Mouse (Mus musculus) limb, embryonic 14.5 days (tissue): ENCODE data around the gene Bcl2l12. TPM values are rescaled to one million over a fixed set of nuclear protein-coding genes. Genes with fewer than 3 reads are reported as not detected.

Experiments used
- ATAC-seq: fragments of 200-750 bp; cut with Nextera tagmentation; 2 replicates; pipeline ENCODE4 v1.8.0; 2017; ENCODE audit warnings: low read depth, moderate number of reproducible peaks, moderate TSS enrichment; ENCODE audit not compliant: low FRiP score
- DNase-seq: peaks from one replicate; pipeline ENCODE4 v3.0.0-alpha.2; 2015; ENCODE audit warnings: low spot score
- H3K27ac ChIP-seq: fragments of 300-500 bp; sonication (generic); replicated peaks from 2 replicates; pipeline ENCODE4 v1.5.1; 2014; ENCODE audit warnings: low read depth, mild to moderate bottlenecking, low read length, moderate library complexity, mixed read lengths
- H3K27me3 ChIP-seq: fragments of 300-500 bp; sonication (generic); 2 replicates; pipeline ENCODE4 v1.6.1; 2014; ENCODE audit warnings: low read length, mixed read lengths; ENCODE audit not compliant: control insufficient read depth, insufficient read depth
- H3K36me3 ChIP-seq: fragments of 300-500 bp; sonication (generic); 2 replicates; pipeline ENCODE4 v1.6.1; 2014; ENCODE audit warnings: mild to moderate bottlenecking, low read length, moderate library complexity, mixed read lengths; ENCODE audit not compliant: control insufficient read depth, insufficient read depth
- H3K4me1 ChIP-seq: fragments of 300-500 bp; sonication (generic); 2 replicates; pipeline ENCODE4 v1.6.1; 2014; ENCODE audit warnings: antibody characterized with exemption, low read length, mixed read lengths; ENCODE audit not compliant: control insufficient read depth, insufficient read depth
- H3K4me2 ChIP-seq: fragments of 300-500 bp; sonication (generic); replicated peaks from 2 replicates; pipeline ENCODE4 v1.6.1; 2014; ENCODE audit warnings: low read depth, mild to moderate bottlenecking, low read length, moderate library complexity; ENCODE audit not compliant: severe bottlenecking
- H3K4me3 ChIP-seq: fragments of 300-500 bp; sonication (generic); replicated peaks from 2 replicates; pipeline ENCODE4 v1.5.1; 2014; ENCODE audit warnings: low read length
- H3K9ac ChIP-seq: fragments of 300-500 bp; sonication (generic); 2 replicates; pipeline ENCODE4 v1.6.1; 2014; ENCODE audit warnings: mild to moderate bottlenecking, low read depth, low read length, moderate library complexity; ENCODE audit not compliant: severe bottlenecking
- H3K9me3 ChIP-seq: fragments of 300-500 bp; sonication (generic); 2 replicates; pipeline ENCODE4 v1.6.1; 2016; ENCODE audit warnings: low read length; ENCODE audit not compliant: control insufficient read depth
- POLR2A ChIP-seq: fragments of 200-500 bp; IDR thresholded peaks from 2 replicates; pipeline ENCODE4 v1.8.0; 2012; ENCODE audit warnings: inconsistent platforms, mild to moderate bottlenecking, moderate library complexity, borderline replicate concordance; ENCODE audit not compliant: insufficient read depth, insufficient read length; ENCODE audit errors: extremely low read depth
- WGBS: fragments of 180-500 bp; shearing (Covaris S2); extraction: QIAGEN DNeasy Blood & Tissue Kit; methylation state at CpG from one replicate; pipeline ENCODE4 v1.1.7; 2014; 5-methylcytosine and 5-hydroxymethylcytosine counted together
- polyA plus RNA-seq, 2 experiments: library from polyadenylated mRNA; depleted of rRNA in 1 of 2; stranded (reverse) in 1 of 2; unstranded in 1 of 2; fragments of >200 nt; fragmentation: Nextera tagmentation in 1 of 2; extraction: Ambion mirVana in 1 of 2; gene quantifications; 2 replicates each; pipeline versions ENCODE4 v1.2.1 to v1.2.3; 2012 to 2014

Bcl2l12 gene
- polyA plus RNA-seq, 2 experiments: 54.9 to 81.3 TPM

GRCm38 (mm10) chr7:45038411-45038810, 39.9 kb upstream of the Bcl2l12 start:
- H3K27ac ChIP-seq: no peak overlapping the region
- H3K36me3 ChIP-seq: peaks cover 99% of the 10 kb centered on the region
- ATAC-seq (no peak), DNase-seq (no peak)
- TF ChIP-seq POLR2A: no peak
- no peaks in the 10 kb centered on the region for H3K27me3 ChIP-seq
- no peak overlapping the region for H3K4me2 ChIP-seq
- H3K9me3 ChIP-seq: no peaks in the 10 kb centered on the region
- no peaks in the 10 kb centered on the region for H3K4me1 ChIP-seq
- H3K9ac ChIP-seq: no peak overlapping the region
- H3K4me3 ChIP-seq: no peak overlapping the region
- 92% methylated on average over 9 of the region's 9 CpGs for WGBS

- DNase-seq (no peak), ATAC-seq (no peak)
- Histone ChIP-seq H3K9me3 (no peaks in the 10 kb centered on the region), H3K27ac (no peak overlapping the region), H3K9ac (no peak overlapping the region), H3K36me3 (peaks cover 99% of the 10 kb centered on the region), H3K27me3 (no peaks in the 10 kb centered on the region), H3K4me1 (no peaks in the 10 kb centered on the region), H3K4me2 (no peak overlapping the region), H3K4me3 (no peak overlapping the region)
- TF ChIP-seq POLR2A: no peak
- 64% methylated on average over 7 of the region's 7 CpGs for WGBS
Observed at GRCm38 (mm10) chr7:45037720-45038361, 39.3 kb upstream of the Bcl2l12 start.

- DNase-seq (no peak), ATAC-seq (no peak)
- Histone ChIP-seq H3K4me3 (no peak overlapping the region), H3K36me3 (peaks cover 98% of the 10 kb centered on the region), H3K27ac (no peak overlapping the region), H3K27me3 (no peaks in the 10 kb centered on the region), H3K9me3 (no peaks in the 10 kb centered on the region), H3K4me2 (no peak overlapping the region), H3K4me1 (no peaks in the 10 kb centered on the region), H3K9ac (no peak overlapping the region)
- TF ChIP-seq POLR2A: no peak
- 92% methylated on average over 11 of the region's 11 CpGs for WGBS
Observed at GRCm38 (mm10) chr7:45036702-45037101, 38.2 kb upstream of the Bcl2l12 start.

GRCm38 (mm10) chr7:45035631-45036030, 37.1 kb upstream of the Bcl2l12 start:
- 96% methylated on average over 3 of the region's 3 CpGs for WGBS
- no peak for DNase-seq
- peaks cover 98% of the 10 kb centered on the region for H3K36me3 ChIP-seq

GRCm38 (mm10) chr7:45033722-45034359, 35.3 kb upstream of the Bcl2l12 start:
- Histone ChIP-seq H3K4me3 (no peak overlapping the region), H3K27me3 (no peaks in the 10 kb centered on the region), H3K36me3 (peaks cover 98% of the 10 kb centered on the region), H3K4me1 (no peaks in the 10 kb centered on the region), H3K9ac (no peak overlapping the region), H3K4me2 (no peak overlapping the region), H3K9me3 (no peaks in the 10 kb centered on the region), H3K27ac (no peak overlapping the region)
- no peak for TF ChIP-seq POLR2A
- DNase-seq (no peak), ATAC-seq (no peak)
- WGBS: 94% methylated on average over 19 of the region's 19 CpGs

More at GRCm38 (mm10) chr7:45035631-45036030, 37.1 kb upstream of the Bcl2l12 start:
- no peak for ATAC-seq
- no peaks in the 10 kb centered on the region for H3K4me1 ChIP-seq
- no peaks in the 10 kb centered on the region for H3K27me3 ChIP-seq
- H3K4me2 ChIP-seq: no peak overlapping the region
- no peaks in the 10 kb centered on the region for H3K9me3 ChIP-seq
- H3K27ac ChIP-seq: no peak overlapping the region
- no peak for TF ChIP-seq POLR2A
- no peak overlapping the region for H3K4me3 ChIP-seq
- no peak overlapping the region for H3K9ac ChIP-seq
